Mouse (Mus musculus): ENCODE results near the gene Pigc. TPM values are rescaled to one million over a fixed set of nuclear protein-coding genes. Genes with fewer than 3 reads are reported as not detected.

Gene Pigc
- 10 to 100 TPM; 13.4 to 15.8 TPM for total RNA-seq (2023)

GRCm38 (mm10) chr1:161968589-161969407, at the start of gene Pigc:
TSS of gene Pigc (plus strand) at chr1:161969186.

GRCm38 (mm10) chr1:161979536-161979935, 10.6 kb downstream of the Pigc start, which contains the start of gene 4930558K02Rik:
TSS of gene 4930558K02Rik (minus strand) at chr1:161979636.

Other genes with a start within 250 kb of the Pigc start
- gene Fasl, start 180.7 kb upstream of the Pigc start, total RNA-seq (2023) = under 1 TPM; 0.18 to 0.75 TPM
- 100 to 1,000 TPM; 150 to 164 TPM for gene Suco, start 92.5 kb upstream of the Pigc start, total RNA-seq (2023)
- gene 4930558K02Rik, start 10.4 kb downstream of the Pigc start, total RNA-seq (2023) = not detected